Mouse (Mus musculus) embryonic facial prominence, embryonic 11.5 days (tissue): ENCODE data around the gene Dock8. TPM values are rescaled to one million over a fixed set of nuclear protein-coding genes. Genes with fewer than 3 reads are reported as not detected.

ENCODE experiments used
- ATAC-seq: fragments of 200-750 bp; cut with Nextera tagmentation; replicated peaks from 2 replicates; pipeline ENCODE4 v1.8.0; 2017; ENCODE audit warnings: low read depth; ENCODE audit not compliant: insufficient number of reproducible peaks, low FRiP score, low TSS enrichment
- DNase-seq: peaks from one replicate; pipeline ENCODE4 v3.0.0-alpha.2; 2015; ENCODE audit warnings: low spot score
- H3K27ac ChIP-seq: fragments of 300-500 bp; sonication (generic); replicated peaks from 2 replicates; pipeline ENCODE4 v1.5.1; 2014; ENCODE audit warnings: mild to moderate bottlenecking, low read depth, low read length, control low read depth
- H3K27me3 ChIP-seq: fragments of 300-500 bp; sonication (generic); 2 replicates; pipeline ENCODE4 v1.6.1; 2014; ENCODE audit warnings: mild to moderate bottlenecking, low read length, moderate library complexity, mixed read lengths; ENCODE audit not compliant: control insufficient read depth, insufficient read depth
- H3K36me3 ChIP-seq: fragments of 300-500 bp; sonication (generic); replicated peaks from 2 replicates; pipeline ENCODE4 v1.6.1; 2014; ENCODE audit warnings: low read depth, mild to moderate bottlenecking, low read length, moderate library complexity, mixed read lengths; ENCODE audit not compliant: control insufficient read depth, insufficient read depth
- H3K4me1 ChIP-seq: fragments of 300-500 bp; sonication (generic); 2 replicates; pipeline ENCODE4 v1.6.1; 2014; ENCODE audit warnings: low read length, mixed read lengths; ENCODE audit not compliant: control insufficient read depth, insufficient read depth
- H3K4me2 ChIP-seq: fragments of 300-500 bp; sonication (generic); 2 replicates; pipeline ENCODE4 v1.6.1; 2014; ENCODE audit warnings: low read depth, mild to moderate bottlenecking, control low read depth, low read length, moderate library complexity
- H3K4me3 ChIP-seq: fragments of 300-500 bp; sonication (generic); 2 replicates; pipeline ENCODE4 v1.5.1; 2014; ENCODE audit warnings: low read depth, low read length, control low read depth
- H3K9ac ChIP-seq: fragments of 300-500 bp; sonication (generic); replicated peaks from 2 replicates; pipeline ENCODE4 v1.6.1; 2014; ENCODE audit warnings: mild to moderate bottlenecking, control low read depth, low read length
- H3K9me3 ChIP-seq: fragments of 300-500 bp; sonication (generic); replicated peaks from 2 replicates; pipeline ENCODE4 v1.6.1; 2016; ENCODE audit warnings: mild to moderate bottlenecking, low read length, inconsistent platforms, mixed read lengths; ENCODE audit not compliant: control insufficient read depth
- whole genome bisulfite sequencing: fragments of 180-500 bp; shearing (Covaris S2); extraction: QIAGEN DNeasy Blood & Tissue Kit; methylation state at CpG from one replicate; pipeline ENCODE4 v1.1.7; 2014; 5-methylcytosine and 5-hydroxymethylcytosine counted together
- polyA plus RNA-seq: library from polyadenylated mRNA; unstranded; fragments of >200 nt; fragmentation: Nextera tagmentation; extraction: Ambion mirVana; gene quantifications from 2 replicates; pipeline ENCODE4 v1.2.1, GENCODE M21; 2014

The Dock8 gene
- polyA plus RNA-seq, 1 experiment from 2014 or later, result 2.1 TPM

- WGBS, result 64% methylated on average over 10 of the region's 10 CpGs
- no peak overlapping the region for H3K27ac ChIP-seq
- no peaks in the 10 kb centered on the region for H3K9me3 ChIP-seq
- no peak overlapping the region for H3K4me2 ChIP-seq
- H3K9ac ChIP-seq, result no peak overlapping the region
- no peak overlapping the region for H3K4me3 ChIP-seq
- no peaks in the 10 kb centered on the region for H3K36me3 ChIP-seq
- ATAC-seq (no peak), DNase-seq (no peak)
- no peaks in the 10 kb centered on the region for H3K4me1 ChIP-seq
- no peaks in the 10 kb centered on the region; the same call in 1 of the 2 replicates for H3K27me3 ChIP-seq
Observed at GRCm38 (mm10) chr19:25232032-25232431, 232.7 kb downstream of the Dock8 start.

- H3K27ac ChIP-seq, result 0 out of 2 replicates have a peak within 1 kb of the TSS, but pooled peaks have one; percentile 22
- H3K4me3 ChIP-seq, result peak within 1 kb of the TSS; percentile 56
- ATAC-seq, result peak; percentile 87
- H3K9ac ChIP-seq, result peak within 1 kb of the TSS; percentile 66
- no peaks in the 10 kb centered on the region for H3K9me3 ChIP-seq
- H3K4me2 ChIP-seq, result peak within 1 kb of the TSS; percentile 90
- peaks cover 4% of the 10 kb centered on the region; the same call in 1 of the 2 replicates for H3K27me3 ChIP-seq
- WGBS, result under 1% methylated on average over 76 of the region's 76 CpGs
- peak; percentile 79 for DNase-seq
- H3K4me1 ChIP-seq, result no peaks in the 10 kb centered on the region
- H3K36me3 ChIP-seq, result no peaks in the 10 kb centered on the region
Observed at GRCm38 (mm10) chr19:25236596-25237491, 237.5 kb downstream of the Dock8 start, which contains the start of gene Kank1. TSS of gene Kank1 (plus strand) at chr19:25236975.

GRCm38 (mm10) chr19:25237492-25238040 is 238.2 kb downstream of the Dock8 start:
- Histone ChIP-seq H3K9me3 (no peaks in the 10 kb centered on the region), H3K9ac (peak overlapping the region; percentile 66), H3K36me3 (no peaks in the 10 kb centered on the region), H3K4me1 (no peaks in the 10 kb centered on the region), H3K4me3 (peak overlapping the region; percentile 56), H3K4me2 (peak overlapping the region; percentile 90), H3K27me3 (peaks cover 4% of the 10 kb centered on the region; the same call in 1 of the 2 replicates), H3K27ac (no peak overlapping the region)
- WGBS, result under 1% methylated on average over 35 of the region's 35 CpGs
- ATAC-seq (peak; percentile 10; the same call in 1 of the 2 replicates), DNase-seq (peak; percentile 63)

GRCm38 (mm10) chr19:25238121-25238520 is 238.8 kb downstream of the Dock8 start:
- H3K9me3 ChIP-seq, result no peaks in the 10 kb centered on the region
- no peaks in the 10 kb centered on the region for H3K36me3 ChIP-seq
- H3K4me3 ChIP-seq, result peak overlapping the region; percentile 56
- DNase-seq (no peak), ATAC-seq (no peak)
- H3K9ac ChIP-seq, result no peak overlapping the region
- no peak overlapping the region for H3K27ac ChIP-seq
- peaks cover 4% of the 10 kb centered on the region; the same call in 1 of the 2 replicates for H3K27me3 ChIP-seq
- 5% methylated on average over 13 of the region's 13 CpGs for WGBS
- peak overlapping the region; percentile 30 for H3K4me2 ChIP-seq
- H3K4me1 ChIP-seq, result no peaks in the 10 kb centered on the region

DNA sequence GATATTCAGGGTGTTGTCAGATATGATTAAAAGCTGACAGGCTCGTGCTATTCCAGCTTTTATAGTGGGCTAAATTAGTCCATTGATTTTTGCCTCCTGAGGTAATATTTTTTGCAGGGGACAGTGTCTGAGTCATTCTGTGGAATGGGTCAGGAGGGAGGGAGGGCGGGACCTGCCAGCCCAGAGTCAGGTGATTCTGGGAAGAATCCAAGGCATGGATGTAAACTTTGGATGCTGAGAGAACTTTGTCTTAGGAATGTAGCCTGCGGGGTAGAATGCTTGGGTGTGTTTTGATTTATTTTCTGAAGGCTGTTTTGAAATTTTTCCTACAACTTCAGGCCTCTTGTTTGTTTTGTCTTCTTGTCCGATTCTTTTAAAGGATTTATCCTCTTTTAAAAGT is 244.2 kb downstream of the Dock8 start:
- H3K9ac ChIP-seq, result no peak overlapping the region
- no peaks in the 10 kb centered on the region for H3K9me3 ChIP-seq
- H3K27ac ChIP-seq, result no peak overlapping the region
- no peaks in the 10 kb centered on the region for H3K4me1 ChIP-seq
- DNase-seq (no peak), ATAC-seq (no peak)
- 71% methylated on average over 4 of the region's 4 CpGs for WGBS
- H3K36me3 ChIP-seq, result no peaks in the 10 kb centered on the region
- no peak overlapping the region for H3K4me2 ChIP-seq
- no peaks in the 10 kb centered on the region for H3K27me3 ChIP-seq
- H3K4me3 ChIP-seq, result no peak overlapping the region

DNA sequence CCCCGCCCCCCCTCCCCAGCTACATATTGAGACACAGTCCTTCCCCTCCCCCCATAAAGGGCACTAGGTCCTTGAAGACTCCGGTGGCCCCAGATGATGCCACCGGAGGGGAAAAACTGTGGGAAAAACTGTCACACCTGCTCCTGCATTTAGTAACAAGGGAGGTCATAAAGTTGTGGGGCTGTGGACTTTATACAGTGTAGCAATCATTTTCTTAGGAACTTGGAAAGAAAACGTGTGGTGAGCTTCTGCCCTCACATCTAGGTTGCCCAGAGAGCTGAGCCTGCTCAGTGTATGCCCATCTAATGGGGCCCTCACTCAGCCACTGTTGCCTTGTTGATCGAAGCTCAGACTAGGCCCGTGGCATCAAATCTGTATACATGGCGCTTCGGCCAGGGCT is 246.7 kb downstream of the Dock8 start:
- Histone ChIP-seq H3K27me3 (no peaks in the 10 kb centered on the region), H3K4me2 (no peak overlapping the region), H3K36me3 (no peaks in the 10 kb centered on the region), H3K4me3 (no peak overlapping the region), H3K27ac (no peak overlapping the region), H3K9ac (no peak overlapping the region), H3K4me1 (no peaks in the 10 kb centered on the region), H3K9me3 (no peaks in the 10 kb centered on the region)
- WGBS, result 90% methylated on average over 8 of the region's 8 CpGs
- DNase-seq, result no peak
- no peak for ATAC-seq

DNA sequence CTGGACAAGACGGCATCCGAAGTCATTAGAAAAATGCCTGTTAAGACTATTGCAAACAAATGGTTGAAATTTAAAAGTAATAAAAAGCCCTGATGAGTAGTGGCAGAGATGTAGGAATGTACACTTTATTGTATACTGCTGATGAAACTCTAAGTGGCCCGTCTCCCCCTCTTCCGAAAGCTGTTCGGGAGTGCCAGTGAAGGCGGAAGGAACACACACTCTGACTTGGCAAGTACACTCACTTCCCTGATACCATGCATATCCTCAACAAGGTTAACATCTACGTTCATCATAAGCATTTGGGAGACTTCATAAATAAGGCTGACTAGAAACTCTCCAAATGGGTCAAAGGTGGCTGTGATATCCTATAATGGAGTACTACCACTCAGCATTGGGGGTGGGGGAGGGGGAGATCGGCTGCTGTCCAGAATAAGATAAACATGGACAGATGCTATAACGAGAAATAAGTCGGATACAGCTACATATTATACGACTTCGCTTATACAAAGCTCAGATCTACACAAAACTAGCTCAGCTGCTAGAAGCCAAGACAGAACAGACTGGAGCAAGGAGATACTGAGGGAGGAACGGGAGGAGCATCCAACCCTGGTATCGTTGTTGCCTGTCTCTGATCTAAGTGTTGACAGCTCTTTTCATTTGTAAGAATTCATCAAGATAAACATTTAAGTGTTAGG is 248.7 kb downstream of the Dock8 start:
- no peaks in the 10 kb centered on the region for H3K4me1 ChIP-seq
- ATAC-seq (no peak), DNase-seq (no peak)
- 90% methylated on average over 14 of the region's 14 CpGs for WGBS
- no peak overlapping the region for H3K27ac ChIP-seq
- H3K9ac ChIP-seq, result no peak overlapping the region
- no peaks in the 10 kb centered on the region for H3K27me3 ChIP-seq
- no peak overlapping the region for H3K4me3 ChIP-seq
- no peaks in the 10 kb centered on the region for H3K36me3 ChIP-seq
- H3K4me2 ChIP-seq, result no peak overlapping the region
- no peaks in the 10 kb centered on the region for H3K9me3 ChIP-seq
